Mouse (Mus musculus): ENCODE measurements around the gene Psg19.
"Not testable (repeated sequence)": the region's sequence is repeated elsewhere in the genome, so short reads cannot be mapped to it uniquely, and the experiment has no call there.

The Psg19 gene

DNA sequence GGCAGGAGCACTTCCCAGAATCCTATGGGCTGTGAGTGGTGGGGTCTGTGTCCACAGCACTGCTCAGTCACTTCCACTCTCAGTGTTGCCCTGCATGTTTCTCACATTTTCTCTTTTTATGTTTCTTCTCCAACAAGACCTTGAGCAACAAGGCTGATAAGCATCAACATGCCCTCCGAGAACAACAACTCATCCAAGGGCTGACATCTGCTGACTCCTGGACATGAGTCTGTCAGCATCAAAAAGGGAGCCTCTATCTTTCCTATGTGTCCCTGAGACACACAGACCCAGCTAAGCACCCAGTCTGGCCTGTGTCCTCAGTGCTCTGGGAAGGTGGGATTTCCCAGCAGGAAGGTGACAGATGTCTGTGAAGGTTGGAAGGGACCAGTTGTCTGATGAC lies at the start of gene Psg19:
Gene Psg19 (minus strand): TSS at position 101 of the 400 bp plus-strand sequence.
- CTCF ChIA-PET, result no interaction called here

DNA sequence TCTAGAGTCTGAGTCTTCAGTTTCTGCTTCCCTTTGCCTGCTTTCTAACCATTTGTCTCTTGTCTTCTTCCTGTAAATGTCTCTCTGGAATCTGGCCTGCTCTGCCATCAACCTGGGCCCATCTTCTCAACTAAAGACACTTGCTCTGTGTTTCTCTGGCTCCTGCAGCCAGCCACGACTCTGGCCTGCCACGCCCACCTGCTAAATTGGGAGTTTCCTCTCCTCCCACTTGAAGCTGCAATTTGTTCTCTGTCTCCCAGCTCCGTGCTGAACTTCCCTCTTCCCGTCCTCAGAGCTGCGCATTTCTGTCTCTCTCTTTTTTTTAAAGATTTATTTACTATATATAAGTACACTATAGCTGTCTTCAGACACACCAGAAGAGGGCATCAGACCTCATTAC lies 46.5 kb upstream of the Psg19 start:
- CTCF ChIA-PET, result no interaction called here

DNA sequence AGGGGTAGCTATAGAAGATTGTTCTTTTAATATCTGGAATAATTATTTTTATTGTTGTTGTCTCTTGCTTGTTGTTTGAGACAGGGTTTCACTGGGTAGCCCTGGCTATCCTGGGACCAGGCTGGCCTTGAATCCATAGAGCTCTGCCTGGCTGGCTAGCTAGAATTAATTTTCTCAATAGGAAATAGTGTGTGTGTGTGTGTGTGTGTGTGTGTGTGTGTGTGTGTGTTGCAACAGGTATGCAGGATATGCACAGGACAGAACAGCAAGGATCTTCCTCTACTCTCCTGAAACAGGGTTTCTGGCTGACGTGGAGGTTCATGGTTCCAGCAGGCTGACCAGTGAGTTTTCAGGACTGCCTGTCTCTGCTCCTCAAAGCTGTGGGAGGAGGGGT lies 42.9 kb upstream of the Psg19 start:
- CTCF ChIA-PET, result no interaction called here

DNA sequence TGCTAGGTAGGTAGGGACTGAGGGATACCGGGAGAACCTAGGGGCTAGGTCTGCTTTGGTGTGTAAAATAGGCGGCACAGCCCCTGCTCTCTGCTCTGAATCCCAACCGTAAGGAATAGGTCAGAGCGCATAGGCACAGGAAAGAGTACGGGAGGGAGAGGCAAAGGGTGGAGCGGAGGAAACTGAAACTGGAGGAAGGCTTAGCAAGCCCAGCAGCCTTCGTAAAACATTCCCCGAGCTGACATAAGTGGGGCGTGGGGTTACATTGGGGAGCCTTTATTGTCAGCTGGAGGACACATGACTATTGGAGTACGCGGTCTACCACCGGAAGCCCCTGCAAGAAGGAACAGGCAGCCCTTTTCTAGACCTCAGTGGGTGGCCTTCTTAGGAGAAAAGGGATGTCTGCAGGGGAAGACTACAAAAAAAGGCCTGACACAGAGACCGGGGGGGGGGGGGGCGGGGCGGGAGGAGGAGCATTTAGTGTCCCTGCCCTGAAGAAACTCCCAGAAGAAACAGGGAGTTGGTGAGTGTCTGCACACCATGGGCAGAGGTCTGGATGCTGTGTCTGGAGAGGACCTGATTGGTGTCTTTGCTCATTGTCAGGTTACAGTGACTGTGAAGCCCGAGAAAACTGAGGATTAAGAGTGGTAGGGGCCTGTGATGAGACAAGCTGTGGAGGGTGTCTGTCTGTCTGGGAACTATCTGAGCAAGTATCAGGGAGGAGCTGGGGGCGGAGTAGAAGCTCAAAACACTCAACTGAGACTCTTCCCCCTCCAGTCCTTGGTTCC lies 42.3 kb upstream of the Psg19 start:
- CTCF ChIA-PET, result no interaction called here

DNA sequence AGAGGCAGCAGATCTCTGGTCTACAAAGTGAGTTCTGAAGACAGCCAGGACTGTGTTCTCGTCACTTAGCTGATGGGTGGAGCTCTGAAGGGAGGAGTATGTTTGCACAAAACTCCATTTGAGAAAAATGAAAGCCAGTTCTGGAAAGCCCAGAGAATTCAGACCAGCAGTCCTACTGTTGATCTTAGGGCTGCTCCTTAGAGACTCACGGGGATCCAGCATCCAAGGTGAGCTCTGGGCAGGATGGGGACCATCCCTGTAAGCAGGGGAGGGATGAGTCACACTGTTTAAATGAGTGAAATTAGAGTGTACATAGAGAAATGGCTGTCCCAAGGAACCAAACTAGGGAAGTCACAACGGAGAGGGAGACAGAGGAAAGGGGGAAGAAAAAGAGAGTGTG lies 41.5 kb upstream of the Psg19 start, which contains the start of gene Mill2:
Gene Mill2 (plus strand): TSS at position 102 of the 400 bp plus-strand sequence.
- CTCF ChIA-PET, result no interaction called here

DNA sequence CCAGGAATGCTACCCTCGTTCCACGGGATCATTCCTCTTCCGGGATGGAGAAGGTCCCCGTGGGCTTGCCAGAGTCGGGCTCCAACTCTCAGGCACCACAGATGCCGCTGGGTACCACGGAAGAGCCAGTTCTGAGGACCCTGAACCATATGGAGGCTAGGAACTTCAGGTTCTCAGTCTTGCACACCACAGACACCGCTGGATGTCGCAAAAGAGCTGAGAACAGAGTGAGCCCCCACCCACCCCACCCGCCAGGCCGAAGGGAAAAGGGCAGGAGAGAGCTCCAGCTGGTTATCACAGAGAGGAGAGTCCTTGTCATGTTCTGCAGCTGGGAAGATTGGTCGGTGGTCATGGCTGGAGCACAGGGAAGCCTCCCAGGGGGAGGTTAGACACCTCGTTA lies 34.0 kb upstream of the Psg19 start:
- CTCF ChIA-PET, result no interaction called here

DNA sequence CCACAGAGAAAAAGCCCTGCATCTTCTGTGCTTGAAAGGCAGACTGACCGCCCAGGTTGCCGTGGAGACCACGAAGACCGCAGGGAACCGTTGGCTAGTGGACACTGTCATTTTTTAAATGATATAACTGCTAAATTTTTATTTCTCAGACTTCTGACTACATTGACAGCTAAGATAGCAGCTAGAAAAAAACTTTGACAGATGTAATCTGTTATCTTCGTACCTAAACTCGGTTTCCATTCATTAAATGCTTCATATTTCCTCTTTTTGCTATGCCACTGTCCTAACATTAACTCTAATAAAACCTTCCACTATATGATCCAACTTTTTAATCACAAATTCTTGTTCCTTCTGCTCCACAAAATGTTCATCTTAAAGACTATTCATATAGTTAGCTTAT lies 31.2 kb upstream of the Psg19 start:
- CTCF ChIA-PET, result no interaction called here

DNA sequence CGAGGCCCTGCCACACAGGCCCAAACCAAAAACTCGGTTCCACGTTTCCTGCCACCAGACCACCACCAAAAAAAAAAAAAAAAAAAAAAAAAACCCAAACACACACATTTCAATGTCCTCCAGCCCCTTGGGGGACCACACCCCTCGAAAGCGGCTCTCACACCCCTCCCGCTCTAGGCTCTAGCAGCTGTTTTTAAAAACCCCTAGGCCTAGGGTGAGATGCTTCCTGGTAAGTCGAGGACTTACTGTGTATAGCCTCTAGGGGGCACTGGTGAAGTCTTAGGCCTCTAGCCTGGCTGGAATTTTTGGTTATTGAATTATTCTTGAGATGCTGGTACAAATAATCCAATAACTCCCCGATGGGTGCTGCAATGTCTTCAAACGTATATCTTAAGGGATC lies 30.3 kb upstream of the Psg19 start:
- CTCF ChIA-PET, result no interaction called here

DNA sequence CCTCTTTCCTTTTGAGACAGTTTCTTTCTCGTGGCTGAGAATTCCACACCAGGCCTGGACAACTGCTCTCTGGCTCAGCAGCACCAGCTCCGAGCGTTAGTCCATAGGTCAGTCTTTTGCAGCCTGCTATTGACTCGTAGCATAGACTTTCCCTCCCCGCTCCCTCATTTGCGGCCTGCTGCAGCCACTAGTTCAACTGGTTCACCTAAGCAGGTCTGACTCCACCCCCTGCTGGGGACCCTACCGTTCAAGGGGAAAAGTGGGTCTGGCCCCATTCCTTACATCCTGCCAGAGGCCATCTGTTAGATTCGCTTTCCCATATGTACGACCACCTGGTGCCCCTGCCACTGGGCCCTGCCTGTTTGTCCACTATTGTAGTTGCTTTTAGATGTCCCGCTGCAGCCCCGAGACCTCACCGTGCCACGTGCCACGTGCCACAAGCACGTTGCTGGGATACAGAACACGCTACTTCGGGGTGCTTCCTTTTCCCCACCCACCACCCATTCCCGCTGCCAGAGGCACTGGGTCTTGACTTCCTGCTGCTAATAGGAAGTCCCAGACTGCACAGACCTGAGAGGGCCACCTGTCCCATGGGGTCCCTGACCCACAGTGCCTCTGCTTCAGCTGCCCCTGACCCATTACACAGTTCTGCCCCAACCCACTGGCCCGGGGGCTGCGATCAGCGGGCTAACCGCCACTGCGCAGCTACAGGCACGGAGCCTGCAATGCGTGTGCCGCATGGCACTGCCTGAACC lies 29.6 kb upstream of the Psg19 start:
- CTCF ChIA-PET, result no interaction called here

DNA sequence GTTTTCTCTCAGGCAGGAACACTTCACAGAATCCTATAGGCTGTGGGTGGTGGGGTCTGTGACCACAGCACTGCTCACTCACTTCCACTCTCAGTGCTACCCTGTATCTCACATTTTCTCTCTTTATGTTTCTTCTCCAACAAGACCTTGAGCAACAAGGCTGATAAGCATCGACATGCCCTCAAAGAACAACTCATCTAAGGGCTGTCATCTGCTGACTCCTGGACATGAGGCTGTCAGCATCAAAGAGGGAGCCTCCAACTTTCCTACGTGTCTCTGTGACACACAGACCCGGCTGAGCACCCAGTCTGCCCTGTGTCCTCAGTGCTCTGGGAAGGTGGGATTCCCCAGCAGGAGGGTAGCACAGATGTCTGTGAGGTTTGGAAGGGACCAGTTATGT lies 23.2 kb upstream of the Psg19 start, which contains the start of gene Psg17:
Gene Psg17 (minus strand): TSS at position 101 of the 400 bp plus-strand sequence.
- CTCF ChIA-PET, result no interaction called here

DNA sequence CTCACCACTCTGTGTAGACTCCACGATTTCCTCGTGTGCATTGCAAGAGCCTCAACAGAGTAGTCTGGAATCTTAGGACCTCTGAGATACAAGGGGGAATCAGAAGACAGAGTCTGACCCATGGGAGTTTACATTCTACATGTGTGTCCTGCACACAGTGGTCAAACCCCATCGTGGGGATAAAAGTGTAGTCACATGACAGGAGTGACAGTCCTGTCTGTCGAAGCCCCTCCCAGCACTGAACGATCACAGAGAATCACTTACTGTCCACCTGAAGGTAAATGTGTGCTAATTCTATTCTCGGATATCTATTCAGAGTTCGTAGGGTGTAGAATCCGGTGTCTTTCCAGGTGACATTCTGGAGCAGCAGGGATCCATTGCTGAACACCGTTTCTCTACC lies 20.0 kb upstream of the Psg19 start:
- CTCF ChIA-PET, result no interaction called here

DNA sequence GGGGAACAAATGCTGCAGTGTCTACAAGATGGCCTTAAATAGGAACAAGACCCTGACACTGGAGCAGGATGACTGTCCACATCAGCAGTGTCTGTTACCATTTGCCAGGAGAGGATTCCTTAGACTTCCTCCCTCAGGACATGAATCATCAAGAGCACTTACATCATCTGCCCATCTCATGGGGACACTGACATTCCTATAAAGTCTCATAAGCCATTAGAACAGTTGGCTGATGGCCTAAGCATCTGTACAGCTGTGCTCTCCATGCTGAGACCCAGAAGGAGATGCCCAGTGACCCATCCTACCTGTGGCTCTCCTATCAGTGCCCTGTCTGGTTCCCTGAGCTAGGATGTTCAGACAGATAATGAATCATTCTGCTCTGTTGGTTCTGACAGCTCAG lies 5.2 kb upstream of the Psg19 start:
- CTCF ChIA-PET, result no interaction called here

DNA sequence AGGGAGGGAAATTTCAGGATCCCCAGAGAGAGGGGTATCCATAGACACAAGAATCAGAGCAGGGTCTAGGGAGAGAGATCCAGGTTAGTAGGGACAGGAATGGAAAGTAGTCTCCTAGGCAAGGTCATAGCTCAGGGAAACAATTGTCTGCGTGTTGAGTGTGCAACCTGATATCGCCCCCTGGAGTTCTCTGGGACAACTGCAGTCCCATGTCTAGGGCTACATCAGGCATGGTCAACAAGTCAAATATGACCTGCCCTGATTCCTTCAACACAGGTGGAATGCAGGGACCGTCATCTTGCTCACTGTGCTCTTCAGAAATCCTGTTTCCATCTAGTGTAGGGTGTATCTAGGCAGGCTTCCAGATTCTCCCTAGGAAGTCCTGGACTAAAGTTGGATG lies 809 bp upstream of the Psg19 start:
- CTCF ChIA-PET, result no interaction called here

DNA sequence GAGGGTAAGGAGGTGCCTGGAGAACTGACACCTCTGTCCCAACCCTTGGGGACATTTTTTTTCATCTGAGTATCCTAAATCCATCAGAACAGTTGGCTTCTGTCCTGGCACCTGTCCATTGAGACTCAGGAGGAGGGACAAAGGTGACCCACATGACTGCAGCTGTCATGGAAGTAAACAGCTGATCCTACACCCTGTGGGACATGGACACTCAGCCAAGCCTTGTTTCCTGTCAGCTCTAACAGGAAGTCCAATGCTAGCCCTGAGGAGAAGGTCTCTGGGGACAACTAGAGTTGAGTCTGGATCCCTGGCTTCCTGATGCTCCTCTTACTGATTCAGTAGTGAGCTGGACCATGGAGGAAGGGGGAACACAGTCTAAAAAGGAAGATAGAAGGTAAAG lies 7.6 kb downstream of the Psg19 start:
- CTCF ChIA-PET, result not testable (repeated sequence)

DNA sequence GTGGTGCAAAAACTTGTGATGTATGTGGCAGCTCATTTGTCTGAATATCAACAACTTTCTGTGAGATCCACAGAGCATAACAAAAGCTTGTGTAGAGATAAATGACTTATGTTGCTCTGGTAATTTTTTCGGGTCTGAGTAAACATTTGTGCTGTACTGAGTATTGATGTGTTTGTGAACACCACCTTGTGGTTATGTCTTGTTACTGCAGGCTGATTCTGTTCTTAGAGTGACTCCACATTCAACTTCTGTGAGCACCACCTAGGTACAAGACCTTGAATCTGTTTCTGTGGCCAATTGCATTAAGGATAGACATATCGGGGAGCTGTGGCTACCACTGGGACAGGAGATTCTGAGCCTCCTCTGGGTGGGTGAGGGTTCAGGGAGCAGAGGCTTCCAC lies 17.0 kb downstream of the Psg19 start:
- CTCF ChIA-PET, result not testable (repeated sequence)

DNA sequence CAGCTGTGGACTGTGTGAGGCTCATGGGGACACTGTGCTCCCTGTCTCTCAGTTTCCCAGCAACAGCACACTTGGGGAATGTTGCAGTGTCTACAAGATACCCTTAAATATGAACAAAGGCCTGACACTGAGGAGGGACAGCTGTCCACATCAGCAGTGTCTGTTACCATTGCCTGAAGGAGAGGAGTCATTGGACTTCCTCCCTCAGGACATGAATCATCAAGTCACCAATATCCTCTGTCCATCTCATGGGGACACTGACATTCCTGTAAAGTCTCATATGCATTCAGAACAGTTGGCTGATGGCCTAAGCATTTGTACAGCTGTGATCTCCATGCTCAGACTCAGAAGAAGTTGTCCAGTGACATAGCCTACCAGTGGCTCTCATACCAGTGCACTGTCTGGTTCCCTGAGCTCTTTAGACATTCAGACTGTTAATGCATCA lies 19.0 kb downstream of the Psg19 start:
- CTCF ChIA-PET, result no interaction called here

DNA sequence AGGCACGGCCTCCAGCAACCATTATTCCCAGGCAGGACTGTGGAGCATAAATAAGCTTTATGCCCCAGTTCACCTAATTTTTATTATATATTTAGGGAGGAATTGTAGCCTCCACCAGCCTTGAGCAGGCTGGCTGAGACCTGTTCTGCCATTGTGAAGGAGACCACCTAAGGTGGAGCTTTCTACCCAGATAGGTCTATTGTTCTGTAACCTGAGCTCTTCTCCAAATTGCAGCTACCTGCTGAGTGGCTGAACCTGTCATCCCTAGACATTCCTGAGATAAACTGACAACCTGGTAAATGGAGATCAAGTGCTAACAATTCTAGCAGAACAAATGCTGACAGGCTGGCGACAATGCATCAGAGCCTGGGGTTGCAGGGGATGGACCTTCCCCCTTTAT lies 35.4 kb downstream of the Psg19 start:
- CTCF ChIA-PET, result not testable (repeated sequence)

DNA sequence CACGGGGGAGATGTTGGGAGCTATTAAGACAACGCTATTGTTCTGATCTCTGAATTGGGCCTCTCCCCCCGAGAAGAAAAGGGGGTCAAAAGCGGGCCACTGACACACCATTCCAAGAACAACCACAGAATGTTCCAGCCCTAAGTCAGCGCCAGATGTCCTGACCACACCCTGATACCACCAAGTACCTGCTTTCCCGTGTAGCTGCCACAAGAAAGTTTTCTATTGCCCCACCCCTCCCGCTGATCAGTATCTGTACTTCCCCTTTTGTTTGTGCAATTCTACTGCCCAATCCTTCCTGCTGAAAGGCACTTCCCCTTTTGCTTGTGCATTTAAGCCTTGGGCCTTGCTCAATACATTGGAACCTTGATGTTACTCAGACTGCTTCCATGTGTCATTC lies 38.2 kb downstream of the Psg19 start:
- CTCF ChIA-PET, result not testable (repeated sequence)

DNA sequence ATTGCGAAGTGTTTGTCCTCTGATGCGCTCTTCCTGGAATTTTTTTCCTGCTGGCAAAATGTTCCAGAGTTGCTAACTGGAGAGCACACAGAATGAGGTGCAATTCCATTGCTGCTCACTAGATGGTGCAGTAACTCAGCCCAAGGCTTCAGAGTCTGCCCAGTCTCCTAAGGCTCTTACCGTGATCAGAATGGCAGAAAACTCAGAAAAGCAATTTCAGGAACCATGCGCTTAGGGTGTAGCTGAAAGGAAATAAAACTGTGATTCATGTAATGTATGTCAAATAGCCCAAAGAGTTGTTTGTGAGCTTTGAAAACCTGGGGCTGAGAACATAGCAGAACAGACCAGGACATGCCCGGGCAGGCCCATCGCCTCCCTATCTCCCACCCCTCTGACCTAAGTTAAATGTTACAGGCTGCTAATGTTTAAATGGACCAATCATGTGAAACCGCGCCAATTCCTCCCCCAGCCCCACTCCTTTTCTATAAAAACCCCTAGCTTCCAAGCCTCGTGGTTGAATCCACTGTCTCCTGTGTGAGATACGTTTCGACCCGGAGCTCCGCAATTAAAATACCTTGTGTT lies 48.3 kb downstream of the Psg19 start:
- CTCF ChIA-PET, result interaction anchor here (1.4 kb wide), 1 partner anchor 124 kb away, joined by 6 read pairs; no protein-coding TSS in a partner anchor

DNA sequence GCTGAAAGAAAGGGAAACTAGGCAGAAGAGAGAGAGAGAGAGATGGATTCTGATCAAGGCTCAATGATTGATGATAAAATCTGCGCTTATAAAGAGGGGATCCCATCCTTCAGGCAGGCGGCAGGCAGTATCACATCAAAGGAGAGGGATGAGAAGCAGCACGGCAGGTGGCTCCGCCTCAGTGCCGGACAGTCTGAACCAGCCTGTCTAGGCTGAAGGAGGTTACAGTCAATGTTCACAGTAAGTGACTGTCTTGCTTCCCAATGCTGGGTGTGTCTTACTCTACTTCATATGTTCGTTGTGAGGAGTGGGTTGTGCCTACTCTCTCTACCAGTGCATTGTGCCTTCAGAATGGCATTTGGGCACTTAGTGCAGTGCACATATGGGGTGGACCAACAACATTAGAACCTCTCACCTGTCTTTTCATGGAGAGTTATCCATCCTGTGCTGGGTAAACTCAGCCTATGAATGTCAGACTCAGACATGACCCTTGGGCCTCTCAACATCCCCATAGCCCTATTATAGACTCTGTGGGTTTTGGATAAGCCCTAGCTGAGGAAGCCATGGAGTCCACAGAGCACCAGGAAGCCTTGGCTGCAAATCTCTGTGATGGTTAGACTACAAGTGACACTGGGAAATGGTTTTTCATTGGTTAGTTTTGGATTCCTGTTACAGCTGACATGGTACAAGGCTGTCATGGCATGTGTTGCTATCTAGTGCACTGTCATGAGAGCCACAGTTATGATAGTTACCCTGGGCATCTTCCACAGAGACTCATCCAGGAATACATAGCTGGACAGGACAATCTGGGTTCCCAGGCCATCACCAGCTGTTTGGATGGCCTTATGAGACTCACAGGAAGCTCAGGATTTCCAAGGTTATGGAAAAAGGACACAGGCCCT lies 49.1 kb downstream of the Psg19 start:
- CTCF ChIA-PET, result interaction anchor here (1.4 kb wide), 1 partner anchor 125 kb away, joined by 6 read pairs; no protein-coding TSS in a partner anchor

DNA sequence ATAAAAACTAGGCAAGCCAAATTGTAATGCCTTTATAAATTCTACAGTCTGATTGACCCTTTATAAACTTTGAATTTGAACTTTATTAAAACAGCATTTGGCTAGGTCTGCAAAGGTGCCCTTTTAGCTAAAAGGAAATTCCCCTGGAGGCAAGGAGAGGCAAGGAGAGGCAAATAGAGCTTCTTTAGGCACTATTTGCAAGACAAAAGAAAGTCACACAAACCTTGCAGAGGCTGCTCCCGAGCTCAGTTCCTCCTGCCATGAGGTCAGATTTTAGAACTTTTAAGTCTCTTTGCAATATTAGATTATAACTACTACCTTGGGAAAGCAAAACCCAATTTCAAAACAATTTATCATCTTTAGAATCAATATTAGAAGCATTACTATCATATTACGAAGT lies 50.9 kb downstream of the Psg19 start:
- CTCF ChIA-PET, result not testable (repeated sequence)
